Mouse (Mus musculus) forebrain, embryonic 13.5 days (tissue): Measurements from ENCODE around the gene Dlg2. TPM values are rescaled to one million over a fixed set of nuclear protein-coding genes. Genes with fewer than 3 reads are reported as not detected.

Experiments used
- ATAC-seq: fragments of 200-750 bp; cut with Nextera tagmentation; 2 replicates; pipeline ENCODE4 v1.8.0; 2017
- H3K27ac ChIP-seq: fragments of 300-500 bp; sonication (generic); 2 replicates; pipeline ENCODE4 v1.5.1; 2015; ENCODE audit warnings: inconsistent platforms, mild to moderate bottlenecking, moderate library complexity
- H3K27me3 ChIP-seq: fragments of 300-500 bp; sonication (generic); 2 replicates; pipeline ENCODE4 v1.6.1; 2015; ENCODE audit warnings: mild to moderate bottlenecking, inconsistent platforms
- H3K36me3 ChIP-seq: fragments of 300-500 bp; sonication (generic); 2 replicates; pipeline ENCODE4 v1.6.1; 2015; ENCODE audit warnings: mild to moderate bottlenecking, inconsistent platforms; ENCODE audit not compliant: poor library complexity, severe bottlenecking
- H3K4me1 ChIP-seq: fragments of 300-500 bp; sonication (generic); 2 replicates; pipeline ENCODE4 v1.6.1; 2015; ENCODE audit warnings: inconsistent platforms
- H3K4me2 ChIP-seq: fragments of 300-500 bp; sonication (generic); 2 replicates; pipeline ENCODE4 v1.6.1; 2015; ENCODE audit warnings: inconsistent platforms, mild to moderate bottlenecking, moderate library complexity
- H3K4me3 ChIP-seq: fragments of 300-500 bp; sonication (generic); 2 replicates; pipeline ENCODE4 v1.5.1; 2015; ENCODE audit warnings: mild to moderate bottlenecking, inconsistent platforms
- H3K9ac ChIP-seq: fragments of 300-500 bp; sonication (generic); 2 replicates; pipeline ENCODE4 v1.6.1; 2015; ENCODE audit warnings: mild to moderate bottlenecking, inconsistent platforms
- H3K9me3 ChIP-seq: fragments of 300-500 bp; sonication (generic); replicated peaks from 2 replicates; pipeline ENCODE4 v1.6.1; 2016; ENCODE audit warnings: inconsistent platforms
- WGBS: fragments of 180-500 bp; shearing (Covaris S2); methylation state at CpG from one replicate; pipeline ENCODE4 v1.1.7; 2015; 5-methylcytosine and 5-hydroxymethylcytosine counted together
- polyA plus RNA-seq: library from polyadenylated mRNA; unstranded; fragments of >200 nt; fragmentation: Nextera tagmentation; extraction: Ambion mirVana; gene quantifications from 2 replicates; pipeline ENCODE4 v1.2.1, GENCODE M21; 2015

Gene Dlg2
- polyA plus RNA-seq, 1 experiment from 2014 or later, result 10.1 TPM

- Histone ChIP-seq H3K36me3 (no peaks in the 10 kb centered on the region), H3K9ac (peak overlapping the region; percentile 66), H3K4me3 (peak overlapping the region; percentile 55), H3K4me1 (peaks cover 13% of the 10 kb centered on the region; the same call in 1 of the 2 replicates), H3K4me2 (peak overlapping the region; percentile 76), H3K9me3 (no peaks in the 10 kb centered on the region), H3K27ac (peak overlapping the region; percentile 40), H3K27me3 (no peaks in the 10 kb centered on the region)
- ATAC-seq, result peak; percentile 92
- WGBS, result 1% methylated on average over 34 of the region's 34 CpGs
Measured at GRCm38 (mm10) chr7:91262031-91262951, 785.8 kb downstream of the Dlg2 start.

- Histone ChIP-seq H3K27ac (no peak overlapping the region), H3K27me3 (no peaks in the 10 kb centered on the region), H3K4me3 (peak overlapping the region; percentile 55), H3K36me3 (no peaks in the 10 kb centered on the region), H3K4me2 (peak overlapping the region; percentile 76), H3K9me3 (no peaks in the 10 kb centered on the region), H3K4me1 (peaks cover 13% of the 10 kb centered on the region; the same call in 1 of the 2 replicates), H3K9ac (peak overlapping the region; percentile 66)
- WGBS, result 6% methylated on average over 9 of the region's 9 CpGs
- peak; percentile 32 for ATAC-seq
Measured at GRCm38 (mm10) chr7:91262998-91263397, 786.5 kb downstream of the Dlg2 start.

- no peak for ATAC-seq
- peaks cover 6% of the 10 kb centered on the region; the same call in 1 of the 2 replicates for H3K4me1 ChIP-seq
- H3K4me2 ChIP-seq, result no peak overlapping the region
- H3K36me3 ChIP-seq, result no peaks in the 10 kb centered on the region
- H3K4me3 ChIP-seq, result no peak overlapping the region
- no peaks in the 10 kb centered on the region for H3K9me3 ChIP-seq
- H3K27ac ChIP-seq, result no peak overlapping the region
- H3K27me3 ChIP-seq, result no peaks in the 10 kb centered on the region
- WGBS, result 38% methylated on average over 1 of the region's 1 CpGs
- H3K9ac ChIP-seq, result no peak overlapping the region
Measured at GRCm38 (mm10) chr7:91267764-91268163, 791.3 kb downstream of the Dlg2 start.

- Histone ChIP-seq H3K27ac (no peak overlapping the region), H3K4me3 (no peak overlapping the region), H3K9ac (no peak overlapping the region), H3K4me2 (no peak overlapping the region), H3K36me3 (no peaks in the 10 kb centered on the region), H3K27me3 (no peaks in the 10 kb centered on the region), H3K4me1 (0 out of 2 replicates have a peak, but pooled peaks cover 8% of the 10 kb centered on the region), H3K9me3 (no peaks in the 10 kb centered on the region)
- ATAC-seq, result no peak
- 85% methylated on average over 3 of the region's 3 CpGs for WGBS
Measured at GRCm38 (mm10) chr7:91284167-91284566, 807.7 kb downstream of the Dlg2 start.

GRCm38 (mm10) chr7:91288324-91288723 lies 811.9 kb downstream of the Dlg2 start:
- H3K9ac ChIP-seq, result no peak overlapping the region
- no peak overlapping the region for H3K4me3 ChIP-seq
- ATAC-seq, result peak; percentile 55; the same call in 1 of the 2 replicates
- 0 out of 2 replicates have a peak, but pooled peaks cover 8% of the 10 kb centered on the region for H3K4me1 ChIP-seq
- no peak overlapping the region for H3K27ac ChIP-seq
- H3K4me2 ChIP-seq, result no peak overlapping the region
- no peaks in the 10 kb centered on the region for H3K27me3 ChIP-seq
- WGBS, result 46% methylated on average over 3 of the region's 3 CpGs
- H3K36me3 ChIP-seq, result no peaks in the 10 kb centered on the region
- no peaks in the 10 kb centered on the region for H3K9me3 ChIP-seq

GRCm38 (mm10) chr7:91296127-91296526 lies 819.7 kb downstream of the Dlg2 start:
- Histone ChIP-seq H3K4me2 (no peak overlapping the region), H3K9me3 (no peaks in the 10 kb centered on the region), H3K36me3 (no peaks in the 10 kb centered on the region), H3K4me3 (no peak overlapping the region), H3K27me3 (no peaks in the 10 kb centered on the region), H3K9ac (no peak overlapping the region), H3K4me1 (no peaks in the 10 kb centered on the region), H3K27ac (no peak overlapping the region)
- no peak for ATAC-seq
- 80% methylated on average over 2 of the region's 2 CpGs for WGBS

GRCm38 (mm10) chr7:91311177-91311576 lies 834.7 kb downstream of the Dlg2 start:
- H3K36me3 ChIP-seq, result no peaks in the 10 kb centered on the region
- H3K9ac ChIP-seq, result no peak overlapping the region
- 92% methylated on average over 5 of the region's 5 CpGs for WGBS
- ATAC-seq, result no peak
- no peak overlapping the region for H3K4me2 ChIP-seq
- no peak overlapping the region for H3K4me3 ChIP-seq
- H3K27me3 ChIP-seq, result no peaks in the 10 kb centered on the region
- H3K27ac ChIP-seq, result no peak overlapping the region
- no peaks in the 10 kb centered on the region for H3K4me1 ChIP-seq
- H3K9me3 ChIP-seq, result no peaks in the 10 kb centered on the region

GRCm38 (mm10) chr7:91345073-91345472 lies 868.6 kb downstream of the Dlg2 start:
- Histone ChIP-seq H3K4me2 (no peak overlapping the region), H3K4me1 (no peaks in the 10 kb centered on the region), H3K9me3 (no peaks in the 10 kb centered on the region), H3K4me3 (no peak overlapping the region), H3K27ac (no peak overlapping the region), H3K9ac (no peak overlapping the region), H3K27me3 (no peaks in the 10 kb centered on the region), H3K36me3 (no peaks in the 10 kb centered on the region)
- no peak for ATAC-seq

- Histone ChIP-seq H3K4me2 (no peak overlapping the region), H3K27me3 (no peaks in the 10 kb centered on the region), H3K4me1 (no peaks in the 10 kb centered on the region), H3K27ac (no peak overlapping the region), H3K36me3 (no peaks in the 10 kb centered on the region), H3K9ac (no peak overlapping the region), H3K4me3 (no peak overlapping the region), H3K9me3 (no peaks in the 10 kb centered on the region)
- WGBS, result 71% methylated on average over 10 of the region's 10 CpGs
- no peak for ATAC-seq
Measured at GRCm38 (mm10) chr7:91369821-91370321, 893.4 kb downstream of the Dlg2 start.

- H3K9ac ChIP-seq, result no peak overlapping the region
- H3K9me3 ChIP-seq, result no peaks in the 10 kb centered on the region
- H3K4me2 ChIP-seq, result no peak overlapping the region
- H3K27me3 ChIP-seq, result no peaks in the 10 kb centered on the region
- no peak overlapping the region for H3K27ac ChIP-seq
- H3K36me3 ChIP-seq, result no peaks in the 10 kb centered on the region
- H3K4me1 ChIP-seq, result no peaks in the 10 kb centered on the region
- no peak for ATAC-seq
- no peak overlapping the region for H3K4me3 ChIP-seq
- WGBS, result 73% methylated on average over 3 of the region's 3 CpGs
Measured at GRCm38 (mm10) chr7:91382281-91382680, 905.8 kb downstream of the Dlg2 start.

GRCm38 (mm10) chr7:91383873-91384272 lies 907.4 kb downstream of the Dlg2 start:
- 63% methylated on average over 1 of the region's 1 CpGs for whole genome bisulfite sequencing

GRCm38 (mm10) chr7:91389272-91389671 lies 912.8 kb downstream of the Dlg2 start:
- Histone ChIP-seq H3K4me2 (no peak overlapping the region), H3K9ac (no peak overlapping the region), H3K4me3 (no peak overlapping the region), H3K4me1 (no peaks in the 10 kb centered on the region), H3K36me3 (no peaks in the 10 kb centered on the region), H3K27me3 (no peaks in the 10 kb centered on the region), H3K27ac (no peak overlapping the region), H3K9me3 (no peaks in the 10 kb centered on the region)
- no peak for ATAC-seq
- WGBS, result 89% methylated on average over 5 of the region's 5 CpGs

More at GRCm38 (mm10) chr7:91383873-91384272, 907.4 kb downstream of the Dlg2 start:
- no peak overlapping the region for H3K4me3 ChIP-seq
- ATAC-seq, result 0 out of 2 replicates have a peak, but pooled peaks have one; percentile 50
- H3K4me1 ChIP-seq, result no peaks in the 10 kb centered on the region
- no peaks in the 10 kb centered on the region for H3K36me3 ChIP-seq
- H3K27me3 ChIP-seq, result no peaks in the 10 kb centered on the region
- no peaks in the 10 kb centered on the region for H3K9me3 ChIP-seq
- no peak overlapping the region for H3K9ac ChIP-seq
- no peak overlapping the region for H3K4me2 ChIP-seq
- H3K27ac ChIP-seq, result no peak overlapping the region
